Mouse (Mus musculus) heart, embryonic 14.5 days (tissue): ENCODE data around the gene Uckl1. TPM values are rescaled to one million over a fixed set of nuclear protein-coding genes. Genes with fewer than 3 reads are reported as not detected.

ENCODE experiments used
- ATAC-seq: fragments of 200-750 bp; cut with Nextera tagmentation; 2 replicates; pipeline ENCODE4 v1.8.0; 2017; ENCODE audit warnings: low read depth, moderate TSS enrichment; ENCODE audit not compliant: insufficient number of reproducible peaks, insufficient read depth, low FRiP score
- H3K27ac ChIP-seq, 2 experiments: fragments of 200-500 bp in 1 of 2; fragments of 300-500 bp in 1 of 2; sonication (generic) in 1 of 2; replicated peaks in 1 of 2; 2 replicates each; pipeline ENCODE4 v1.5.1; 2012 to 2014; ENCODE audit warnings: low read depth in 2 of 2, low read length in 2 of 2, control low read depth in 1 of 2, mild to moderate bottlenecking in 1 of 2, mixed read lengths in 1 of 2; ENCODE audit not compliant: control insufficient read depth in 1 of 2, insufficient read depth in 1 of 2
- H3K27me3 ChIP-seq: fragments of 300-500 bp; sonication (generic); 2 replicates; pipeline ENCODE4 v1.6.1; 2014; ENCODE audit warnings: mild to moderate bottlenecking, low read length, control low read depth; ENCODE audit not compliant: control insufficient read depth, insufficient read depth
- H3K36me3 ChIP-seq: fragments of 300-500 bp; sonication (generic); 2 replicates; pipeline ENCODE4 v1.6.1; 2014; ENCODE audit warnings: mild to moderate bottlenecking, control low read depth, low read length, mixed read lengths; ENCODE audit not compliant: control insufficient read depth, insufficient read depth
- H3K4me1 ChIP-seq, 2 experiments: fragments of 200-500 bp in 1 of 2; fragments of 300-500 bp in 1 of 2; sonication (generic) in 1 of 2; 2 replicates each; pipeline ENCODE4 v1.6.1; 2012 to 2014; ENCODE audit warnings: low read length in 2 of 2, control low read depth in 1 of 2, mixed read lengths in 1 of 2; ENCODE audit not compliant: control insufficient read depth in 2 of 2, insufficient read depth in 2 of 2
- H3K4me2 ChIP-seq: fragments of 300-500 bp; sonication (generic); 2 replicates; pipeline ENCODE4 v1.6.1; 2014; ENCODE audit warnings: mild to moderate bottlenecking, low read length
- H3K4me3 ChIP-seq, 2 experiments: fragments of 200-500 bp in 1 of 2; fragments of 300-500 bp in 1 of 2; sonication (generic) in 1 of 2; 2 replicates each; pipeline ENCODE4 v1.5.1; 2012 to 2014; ENCODE audit warnings: low read length in 2 of 2, mild to moderate bottlenecking in 2 of 2, control low read depth in 1 of 2, low read depth in 1 of 2, moderate library complexity in 1 of 2; ENCODE audit not compliant: control insufficient read depth in 1 of 2, insufficient read depth in 1 of 2
- H3K9ac ChIP-seq: fragments of 300-500 bp; sonication (generic); 2 replicates; pipeline ENCODE4 v1.6.1; 2014; ENCODE audit warnings: mild to moderate bottlenecking, low read length
- H3K9me3 ChIP-seq: fragments of 300-500 bp; sonication (generic); 2 replicates; pipeline ENCODE4 v1.6.1; 2016; ENCODE audit warnings: low read length, control low read depth; ENCODE audit not compliant: control insufficient read depth
- WGBS: fragments of 180-500 bp; shearing (Covaris S2); extraction: QIAGEN DNeasy Blood & Tissue Kit; methylation state at CpG from one replicate; pipeline ENCODE4 v1.1.7; 2014; 5-methylcytosine and 5-hydroxymethylcytosine counted together
- polyA plus RNA-seq: library from polyadenylated mRNA; unstranded; fragments of >200 nt; fragmentation: Nextera tagmentation; extraction: Ambion mirVana; gene quantifications from 2 replicates; pipeline ENCODE4 v1.2.1, GENCODE M21; 2014

The Uckl1 gene
- polyA plus RNA-seq, 1 experiment from 2014 or later = 72.1 TPM

- Histone ChIP-seq H3K9ac (no peak overlapping the region), H3K9me3 (no peaks in the 10 kb centered on the region), H3K4me1 (peaks cover 25 to 33% of the 10 kb centered on the region in 2 experiments), H3K27ac (no peak overlapping the region), H3K36me3 (peaks cover 26% of the 10 kb centered on the region), H3K4me3 (no peak overlapping the region), H3K4me2 (no peak overlapping the region), H3K27me3 (no peaks in the 10 kb centered on the region)
- ATAC-seq = no peak
- 75% methylated on average over 2 of the region's 2 CpGs for WGBS
Measured at GRCm38 (mm10) chr2:181576613-181577012, 8.1 kb downstream of the Uckl1 start.

GRCm38 (mm10) chr2:181574921-181575545 is 9.7 kb downstream of the Uckl1 start:
- Histone ChIP-seq H3K27ac (no peak overlapping the region), H3K36me3 (peaks cover 29% of the 10 kb centered on the region), H3K4me2 (no peak overlapping the region), H3K9ac (no peak overlapping the region), H3K4me3 (no peak overlapping the region), H3K27me3 (no peaks in the 10 kb centered on the region), H3K9me3 (no peaks in the 10 kb centered on the region), H3K4me1 (peaks cover 18 to 27% of the 10 kb centered on the region in 2 experiments)
- WGBS = 94% methylated on average over 7 of the region's 7 CpGs
- ATAC-seq = no peak

GRCm38 (mm10) chr2:181573961-181574360 is 10.7 kb downstream of the Uckl1 start:
- no peak overlapping the region for H3K4me2 ChIP-seq
- ATAC-seq = no peak
- H3K4me3 ChIP-seq = no peak overlapping the region
- H3K27ac ChIP-seq = no peak overlapping the region
- no peaks in the 10 kb centered on the region for H3K27me3 ChIP-seq
- peaks cover 12 to 19% of the 10 kb centered on the region in 2 experiments for H3K4me1 ChIP-seq
- WGBS = 83% methylated on average over 9 of the region's 9 CpGs
- H3K9me3 ChIP-seq = no peaks in the 10 kb centered on the region
- peaks cover 38% of the 10 kb centered on the region for H3K36me3 ChIP-seq
- no peak overlapping the region for H3K9ac ChIP-seq

GRCm38 (mm10) chr2:181572921-181573920 is 11.5 kb downstream of the Uckl1 start:
- Histone ChIP-seq H3K4me1 (peaks cover 6 to 11% of the 10 kb centered on the region in 2 experiments), H3K4me2 (no peak overlapping the region), H3K9me3 (no peaks in the 10 kb centered on the region), H3K27me3 (no peaks in the 10 kb centered on the region), H3K4me3 (no peak overlapping the region), H3K27ac (no peak overlapping the region), H3K9ac (no peak overlapping the region), H3K36me3 (peaks cover 38% of the 10 kb centered on the region)
- no peak for ATAC-seq
- WGBS = 91% methylated on average over 15 of the region's 15 CpGs

GRCm38 (mm10) chr2:181571941-181572670 is 12.6 kb downstream of the Uckl1 start:
- no peak overlapping the region for H3K4me3 ChIP-seq
- WGBS = 87% methylated on average over 11 of the region's 11 CpGs
- no peaks in the 10 kb centered on the region for H3K9me3 ChIP-seq
- H3K4me2 ChIP-seq = no peak overlapping the region
- no peak for ATAC-seq
- 0 out of 4 replicates have a peak, but pooled peaks cover 0 to 2% of the 10 kb centered on the region in 2 experiments for H3K4me1 ChIP-seq
- H3K9ac ChIP-seq = no peak overlapping the region
- H3K27ac ChIP-seq = no peak overlapping the region
- H3K36me3 ChIP-seq = peaks cover 38% of the 10 kb centered on the region
- no peaks in the 10 kb centered on the region for H3K27me3 ChIP-seq

- peak; percentile 20; the same call in 1 of the 2 replicates for ATAC-seq
- peaks cover 38% of the 10 kb centered on the region for H3K36me3 ChIP-seq
- no peak overlapping the region for H3K4me2 ChIP-seq
- no peak overlapping the region for H3K9ac ChIP-seq
- H3K4me3 ChIP-seq = no peak overlapping the region
- H3K4me1 ChIP-seq = 0 out of 4 replicates have a peak, but pooled peaks cover 0 to 2% of the 10 kb centered on the region in 2 experiments
- no peak overlapping the region for H3K27ac ChIP-seq
- no peaks in the 10 kb centered on the region for H3K9me3 ChIP-seq
- no peaks in the 10 kb centered on the region for H3K27me3 ChIP-seq
- WGBS = 59% methylated on average over 6 of the region's 6 CpGs
Measured at GRCm38 (mm10) chr2:181570921-181571595, 13.6 kb downstream of the Uckl1 start.

- peaks cover 38% of the 10 kb centered on the region for H3K36me3 ChIP-seq
- H3K4me1 ChIP-seq = 0 out of 4 replicates have a peak, but pooled peaks cover 0 to 2% of the 10 kb centered on the region in 2 experiments
- H3K4me3 ChIP-seq = no peak overlapping the region
- H3K4me2 ChIP-seq = no peak overlapping the region
- no peaks in the 10 kb centered on the region for H3K27me3 ChIP-seq
- H3K9me3 ChIP-seq = no peaks in the 10 kb centered on the region
- no peak overlapping the region for H3K9ac ChIP-seq
- ATAC-seq = no peak
- no peak overlapping the region for H3K27ac ChIP-seq
- 80% methylated on average over 8 of the region's 8 CpGs for WGBS
Measured at GRCm38 (mm10) chr2:181570375-181570774, 14.3 kb downstream of the Uckl1 start.
